Mouse (Mus musculus) heart, adult 2 months (tissue): ENCODE results near the gene Ipmk. TPM values are rescaled to one million over a fixed set of nuclear protein-coding genes. Genes with fewer than 3 reads are reported as not detected.

ENCODE experiments used
- DNase-seq, 2 experiments: peaks; one replicate each; pipeline ENCODE4 v3.0.0; 2021
- H3K27ac ChIP-seq: fragments of 200-600 bp; 2 replicates; pipeline ENCODE4 v1.8.1; 2022
- H3K27me3 ChIP-seq: fragments of 200-500 bp; 2 replicates; pipeline ENCODE4 v1.6.1; 2012; ENCODE audit warnings: mild to moderate bottlenecking, low read length, inconsistent platforms, mixed read lengths; ENCODE audit not compliant: control insufficient read depth, insufficient read depth
- H3K36me3 ChIP-seq: fragments of 200-500 bp; 2 replicates; pipeline ENCODE4 v1.6.1; 2012; ENCODE audit warnings: low read length, inconsistent platforms; ENCODE audit not compliant: control insufficient read depth, insufficient read depth
- H3K4me1 ChIP-seq: fragments of 200-500 bp; 2 replicates; pipeline ENCODE4 v1.6.1; 2011; ENCODE audit warnings: low read length; ENCODE audit not compliant: control insufficient read depth, insufficient read depth
- H3K4me3 ChIP-seq: fragments of 200-600 bp; 2 replicates; pipeline ENCODE4 v1.8.1; 2022
- H3K79me2 ChIP-seq: fragments of 200-500 bp; replicated peaks from 2 replicates; pipeline ENCODE4 v1.6.1; 2012; ENCODE audit warnings: mild to moderate bottlenecking, inconsistent platforms, low read length, moderate library complexity, mixed read lengths; ENCODE audit not compliant: control insufficient read depth, insufficient read depth
- H3K9ac ChIP-seq: fragments of 200-500 bp; 2 replicates; pipeline ENCODE4 v1.6.1; 2012; ENCODE audit warnings: low read depth, mild to moderate bottlenecking, control low read depth, inconsistent platforms, low read length, mixed read lengths
- CTCF ChIP-seq: fragments of 200-600 bp; IDR thresholded peaks from 2 replicates; pipeline ENCODE4 v1.8.1; 2022; ENCODE audit warnings: antibody characterized with exemption, mild to moderate bottlenecking, moderate library complexity
- EP300 ChIP-seq: fragments of 200-500 bp; IDR thresholded peaks from 2 replicates; pipeline ENCODE4 v1.6.1; 2011; ENCODE audit warnings: low read depth, low read length, control low read depth; ENCODE audit not compliant: insufficient read depth
- POLR2A ChIP-seq: fragments of 200-500 bp; IDR thresholded peaks from 2 replicates; pipeline ENCODE4 v1.6.1; 2011; ENCODE audit warnings: mild to moderate bottlenecking, low read depth, low read length, control low read depth; ENCODE audit not compliant: insufficient read depth
- WGBS: fragments of 180-500 bp; shearing (Covaris S2); methylation state at CpG from one replicate; pipeline ENCODE4 v1.1.7; 2018; 5-methylcytosine and 5-hydroxymethylcytosine counted together
- intact Hi-C: fragments of 180-260 bp; cut with DNase I; formaldehyde crosslinking; loops from one replicate; pipeline ENCODE4 v1.15.1; 2025
- polyA plus RNA-seq: library from polyadenylated mRNA; depleted of rRNA; stranded (reverse); fragments of >200 nt; gene quantifications from 2 replicates; pipeline ENCODE4 v1.2.3, GENCODE M21; 2012
- total RNA-seq, 2 experiments: library from RNA; stranded (reverse); gene quantifications; 2 replicates each; pipeline ENCODE4 v1.2.3; 2021

The Ipmk gene
- total and polyA plus RNA-seq, 3 experiments: 5.0 to 17.9 (median 12.6) TPM

DNA sequence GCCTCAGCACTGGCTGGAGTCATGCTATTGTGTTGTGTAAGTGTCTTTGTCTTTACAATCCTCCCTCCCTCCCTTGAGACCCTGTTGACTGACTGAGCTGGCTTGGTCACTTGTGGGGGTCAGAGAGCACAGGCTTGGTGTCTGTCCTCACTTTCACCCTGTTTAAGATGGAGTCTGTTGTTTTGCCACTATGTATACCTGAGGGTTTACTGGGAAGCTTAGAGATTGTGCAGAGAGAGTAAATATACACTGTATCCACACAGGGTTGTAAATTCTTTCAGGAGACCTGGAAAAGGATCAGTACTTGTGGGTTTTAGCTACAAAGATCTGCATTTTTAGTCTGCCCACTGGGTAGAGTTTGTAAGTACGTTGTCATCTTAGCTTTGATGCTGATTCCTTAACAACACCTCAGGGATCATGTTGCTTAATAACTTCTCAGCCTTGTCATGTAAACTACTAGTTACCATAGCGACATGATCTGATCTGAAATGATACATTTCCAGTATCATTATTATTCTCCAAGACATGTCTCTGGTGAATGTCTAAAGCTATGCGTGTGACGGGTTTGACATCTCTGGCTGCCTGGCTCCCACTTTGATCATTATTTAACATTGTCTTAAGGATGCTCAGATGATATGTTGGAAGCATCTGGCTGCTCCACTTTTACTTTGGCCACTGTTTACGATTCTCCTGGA is 58.1 kb downstream of the Ipmk start:
- Histone ChIP-seq H3K4me1 (no peaks in the 10 kb centered on the region), H3K36me3 (no peaks in the 10 kb centered on the region), H3K27ac (no peak overlapping the region), H3K9ac (no peak overlapping the region), H3K79me2 (no peaks in the 10 kb centered on the region), H3K4me3 (no peak overlapping the region), H3K27me3 (peaks cover 1% of the 10 kb centered on the region; the same call in 1 of the 2 replicates)
- intact Hi-C loops: no loop called here
- 73% methylated on average over 5 of the region's 5 CpGs for WGBS
- TF ChIP-seq POLR2A (no peak), CTCF (no peak), EP300 (no peak)
- DNase-seq: no peak

DNA sequence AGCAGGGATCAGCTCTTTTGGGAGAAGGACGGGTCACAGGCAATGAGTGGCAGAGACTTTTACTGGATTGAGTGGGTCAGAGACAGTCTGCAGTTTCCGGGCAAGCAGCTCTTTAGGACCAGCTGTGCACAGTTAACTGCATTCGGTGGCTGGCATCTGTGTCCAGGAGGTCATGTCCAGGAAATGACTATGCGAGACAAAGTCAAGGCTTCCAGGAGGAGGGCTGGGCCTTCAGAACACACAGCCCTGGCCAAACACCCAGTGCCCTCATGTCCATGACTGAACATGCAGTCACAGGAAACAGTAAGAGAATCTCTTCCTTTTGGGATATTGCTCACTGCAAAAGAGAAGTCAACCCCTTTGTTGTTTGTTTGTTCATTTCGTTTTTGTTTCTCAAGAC is 62.4 kb downstream of the Ipmk start:
- H3K9ac ChIP-seq: no peak overlapping the region

DNA sequence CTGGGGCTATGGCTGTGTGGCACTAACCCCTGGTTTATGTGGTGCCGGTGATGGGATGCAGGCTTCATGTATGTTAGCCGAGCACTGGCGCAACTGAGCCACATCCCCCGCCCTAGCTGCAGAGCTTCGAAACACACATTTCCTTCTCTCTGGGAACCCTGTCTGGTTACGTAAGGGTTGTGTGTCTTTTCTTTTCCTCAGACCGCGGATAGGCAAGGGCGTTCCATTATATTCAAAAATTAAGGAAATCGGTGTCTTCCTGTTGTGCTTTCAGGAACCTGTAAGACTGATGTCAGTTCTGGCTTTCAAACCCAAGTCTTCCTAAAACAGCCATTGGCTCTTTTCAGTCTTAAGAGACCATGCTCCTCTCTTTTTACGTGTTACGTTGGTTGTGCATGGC is 65.8 kb downstream of the Ipmk start:
- peak; percentile 16 to 22 for DNase-seq
- WGBS: 50% methylated on average over 12 of the region's 12 CpGs
- Histone ChIP-seq H3K27me3 (no peaks in the 10 kb centered on the region), H3K27ac (peak overlapping the region; percentile 55), H3K36me3 (no peaks in the 10 kb centered on the region), H3K4me1 (0 out of 2 replicates have a peak, but pooled peaks cover 2% of the 10 kb centered on the region), H3K9ac (no peak overlapping the region), H3K4me3 (no peak overlapping the region; the same call in 1 of the 2 replicates), H3K79me2 (no peaks in the 10 kb centered on the region)
- TF ChIP-seq EP300 (no peak), CTCF (peak; percentile 42), POLR2A (no peak)
- intact Hi-C loops: no loop called here

More for the DNA sequence above, 62.4 kb downstream of the Ipmk start:
- Histone ChIP-seq H3K79me2 (no peaks in the 10 kb centered on the region), H3K27ac (no peak overlapping the region), H3K36me3 (no peaks in the 10 kb centered on the region), H3K4me1 (0 out of 2 replicates have a peak, but pooled peaks cover 2% of the 10 kb centered on the region), H3K27me3 (no peaks in the 10 kb centered on the region), H3K4me3 (no peak overlapping the region)
- intact Hi-C loops: no loop called here
- no peak for DNase-seq
- TF ChIP-seq EP300 (no peak), CTCF (no peak), POLR2A (no peak)
- WGBS: 43% methylated on average over 5 of the region's 5 CpGs

DNA sequence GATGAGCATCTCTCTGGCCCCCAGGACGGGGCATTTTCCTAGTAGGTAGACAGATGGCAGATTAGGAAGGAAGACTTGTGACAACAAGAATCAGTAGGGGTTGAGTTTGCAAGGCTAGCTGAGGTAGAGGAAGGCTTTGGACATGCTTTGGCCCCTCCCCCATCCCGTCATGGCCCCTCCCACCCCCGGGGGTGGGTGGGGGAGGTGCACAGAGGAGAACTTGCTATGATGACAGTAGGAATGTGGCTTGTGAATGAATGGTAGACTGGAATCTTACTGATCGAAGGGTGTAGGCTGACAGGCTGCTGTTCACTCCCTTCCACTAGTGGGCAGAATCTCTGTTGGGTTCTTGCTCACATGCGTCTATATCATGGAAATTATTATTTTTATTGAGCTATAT is 74.0 kb downstream of the Ipmk start:
- Histone ChIP-seq H3K4me3 (no peak overlapping the region), H3K27ac (no peak overlapping the region), H3K36me3 (no peaks in the 10 kb centered on the region), H3K4me1 (no peaks in the 10 kb centered on the region), H3K9ac (no peak overlapping the region), H3K27me3 (no peaks in the 10 kb centered on the region), H3K79me2 (no peaks in the 10 kb centered on the region)
- intact Hi-C loops: no loop called here
- DNase-seq: no peak
- 49% methylated on average over 5 of the region's 5 CpGs for WGBS
- TF ChIP-seq EP300 (no peak), POLR2A (no peak), CTCF (no peak)

DNA sequence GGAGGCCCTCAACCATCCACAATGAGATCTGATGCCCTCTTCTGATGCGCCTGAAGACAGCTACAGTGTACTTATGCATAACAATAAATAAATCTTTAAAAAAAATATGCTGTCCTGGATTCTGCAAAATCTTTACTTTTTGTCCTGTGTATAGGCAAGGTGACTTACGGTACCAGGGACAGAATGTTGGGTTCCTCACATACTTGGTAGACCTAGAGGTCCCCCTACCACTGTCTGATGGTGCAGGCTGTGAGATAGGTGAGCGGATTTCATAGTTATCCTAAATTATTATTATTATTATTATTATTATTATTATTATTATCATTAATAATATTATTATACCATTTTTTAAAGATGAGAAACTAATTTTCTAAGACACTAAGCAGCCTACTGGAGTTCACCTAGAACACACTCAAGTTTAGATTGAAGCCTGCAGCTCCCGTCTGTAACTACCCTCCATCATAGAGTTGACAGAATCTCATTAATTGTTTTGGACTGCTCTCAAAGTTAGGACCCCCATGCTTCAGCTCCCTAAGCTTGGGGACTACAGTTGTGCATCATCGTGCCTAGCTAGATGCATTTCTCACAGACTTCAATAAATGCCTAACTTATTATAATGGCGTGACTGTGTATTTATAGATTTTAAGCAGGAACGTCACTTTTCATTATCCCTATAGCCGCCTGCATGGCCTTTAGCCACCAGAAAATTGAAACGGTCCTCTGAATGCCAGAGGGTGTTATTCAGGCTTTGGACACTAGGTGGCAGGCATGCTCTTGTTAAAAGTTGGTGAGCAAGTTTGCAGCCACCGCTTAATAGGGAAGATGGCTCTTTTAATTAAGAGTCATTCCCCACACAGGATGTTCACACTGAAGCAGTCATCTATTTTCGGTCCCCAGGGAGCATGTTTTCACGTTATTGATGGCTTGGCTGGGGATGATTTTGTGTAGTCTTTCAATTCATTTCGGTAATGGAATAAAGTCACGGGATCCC is 74.8 kb downstream of the Ipmk start:
- Histone ChIP-seq H3K27ac (no peak overlapping the region), H3K27me3 (no peaks in the 10 kb centered on the region), H3K79me2 (no peaks in the 10 kb centered on the region), H3K4me3 (no peak overlapping the region), H3K36me3 (no peaks in the 10 kb centered on the region), H3K4me1 (no peaks in the 10 kb centered on the region), H3K9ac (no peak overlapping the region)
- DNase-seq: peak; percentile 35 to 74
- WGBS: 37% methylated on average over 14 of the region's 14 CpGs
- intact Hi-C loops: no loop called here
- no peak for TF ChIP-seq POLR2A
- TF ChIP-seq CTCF: peak; percentile 97

DNA sequence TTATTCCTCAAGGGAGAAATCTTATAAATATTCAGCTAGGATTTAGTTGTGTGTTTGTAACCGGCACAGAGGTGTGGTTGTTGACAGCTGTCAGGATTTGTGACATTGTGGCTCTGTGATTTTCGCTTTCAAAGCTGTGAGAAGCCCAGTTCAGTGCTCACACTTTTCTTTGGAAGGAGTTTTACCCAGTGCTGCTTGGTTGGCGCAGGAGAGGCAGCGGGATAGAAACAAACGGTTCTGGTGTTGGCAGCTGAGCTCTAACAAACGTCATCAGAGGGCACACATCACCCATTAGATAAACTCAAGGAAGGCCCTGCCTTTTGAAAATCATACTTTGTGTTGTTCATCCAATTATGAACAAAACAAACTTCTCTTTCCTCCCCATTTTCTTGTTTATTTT is 79.2 kb downstream of the Ipmk start:
- intact Hi-C loops: no loop called here
- no peak for DNase-seq
- Histone ChIP-seq H3K27me3 (no peaks in the 10 kb centered on the region), H3K9ac (no peak overlapping the region), H3K79me2 (no peaks in the 10 kb centered on the region), H3K4me1 (no peaks in the 10 kb centered on the region), H3K27ac (no peak overlapping the region), H3K36me3 (no peaks in the 10 kb centered on the region), H3K4me3 (no peak overlapping the region)
- no peak for TF ChIP-seq CTCF
- no peak for TF ChIP-seq EP300
- TF ChIP-seq POLR2A: no peak
- 60% methylated on average over 6 of the region's 6 CpGs for WGBS
